Mouse (Mus musculus) midbrain, embryonic 11.5 days (tissue): Measurements from ENCODE around the gene Phf21a. TPM values are rescaled to one million over a fixed set of nuclear protein-coding genes. Genes with fewer than 3 reads are reported as not detected.

Source experiments
- ATAC-seq: fragments of 200-750 bp; cut with Nextera tagmentation; 2 replicates; pipeline ENCODE4 v1.8.0; 2017; ENCODE audit warnings: moderate TSS enrichment, moderate library complexity; ENCODE audit not compliant: low FRiP score
- DNase-seq: peaks from one replicate; pipeline ENCODE4 v3.0.0; 2015; ENCODE audit warnings: low spot score; ENCODE audit errors: missing footprints
- H3K27ac ChIP-seq: fragments of 300-500 bp; sonication (generic); 2 replicates; pipeline ENCODE4 v1.5.1; 2014; ENCODE audit warnings: low read depth, low read length
- H3K27me3 ChIP-seq: fragments of 300-500 bp; sonication (generic); 2 replicates; pipeline ENCODE4 v1.6.1; 2014; ENCODE audit warnings: mild to moderate bottlenecking, low read length, moderate library complexity, mixed read lengths; ENCODE audit not compliant: control insufficient read depth, insufficient read depth
- H3K36me3 ChIP-seq: fragments of 300-500 bp; sonication (generic); 2 replicates; pipeline ENCODE4 v1.6.1; 2014; ENCODE audit warnings: mild to moderate bottlenecking, low read length, moderate library complexity, mixed read lengths; ENCODE audit not compliant: control insufficient read depth, insufficient read depth
- H3K4me1 ChIP-seq: fragments of 300-500 bp; sonication (generic); 2 replicates; pipeline ENCODE4 v1.6.1; 2014; ENCODE audit warnings: low read length; ENCODE audit not compliant: control insufficient read depth, insufficient read depth
- H3K4me2 ChIP-seq: fragments of 300-500 bp; sonication (generic); 2 replicates; pipeline ENCODE4 v1.6.1; 2014; ENCODE audit warnings: mild to moderate bottlenecking, moderate library complexity
- H3K4me3 ChIP-seq: fragments of 300-500 bp; sonication (generic); 2 replicates; pipeline ENCODE4 v1.5.1; 2014; ENCODE audit warnings: low read depth, low read length
- H3K9ac ChIP-seq: fragments of 300-500 bp; sonication (generic); 2 replicates; pipeline ENCODE4 v1.6.1; 2014; ENCODE audit warnings: low read length
- H3K9me3 ChIP-seq: fragments of 300-500 bp; sonication (generic); 2 replicates; pipeline ENCODE4 v1.6.1; 2016; ENCODE audit warnings: low read length; ENCODE audit not compliant: control insufficient read depth
- WGBS: fragments of 180-500 bp; shearing (Covaris S2); extraction: QIAGEN DNeasy Blood & Tissue Kit; methylation state at CpG from one replicate; pipeline ENCODE4 v1.1.7; 2014; 5-methylcytosine and 5-hydroxymethylcytosine counted together
- polyA plus RNA-seq: library from polyadenylated mRNA; unstranded; fragments of >200 nt; fragmentation: Nextera tagmentation; extraction: Ambion mirVana; gene quantifications from 2 replicates; pipeline ENCODE4 v1.2.1, GENCODE M21; 2014

Phf21a gene
- polyA plus RNA-seq, 1 experiment from 2014 or later, result 34.4 TPM

DNA sequence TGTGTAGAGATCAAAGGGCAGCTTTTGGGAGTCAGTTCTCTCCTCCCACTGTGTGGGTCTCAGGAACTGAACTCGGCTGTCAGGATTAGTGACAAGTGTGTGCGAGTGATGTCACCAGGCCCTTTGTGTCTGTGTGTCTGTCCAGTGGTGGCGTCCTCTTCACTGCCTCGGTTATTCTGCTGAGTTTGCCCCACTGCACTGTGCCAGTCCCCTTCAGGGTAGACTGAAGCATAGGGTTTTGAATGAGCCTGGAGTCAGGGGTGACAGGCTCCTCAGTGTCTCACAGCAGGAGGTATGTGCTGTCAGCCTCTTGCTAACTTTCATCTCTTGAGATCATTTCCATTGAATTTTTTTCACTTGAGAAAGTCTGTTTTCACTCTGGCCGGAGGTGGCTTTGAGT lies 260.5 kb downstream of the Phf21a start:
- Histone ChIP-seq H3K36me3 (peaks cover 14% of the 10 kb centered on the region; the same call in 1 of the 2 replicates), H3K27me3 (no peaks in the 10 kb centered on the region), H3K4me2 (no peak overlapping the region), H3K27ac (no peak overlapping the region; the same call in 1 of the 2 replicates), H3K4me3 (no peak overlapping the region), H3K9ac (no peak overlapping the region), H3K4me1 (peaks cover 6% of the 10 kb centered on the region; the same call in 1 of the 2 replicates), H3K9me3 (no peaks in the 10 kb centered on the region)
- 24% methylated on average over 5 of the region's 5 CpGs for WGBS
- DNase-seq (no peak), ATAC-seq (peak; percentile 63; the same call in 1 of the 2 replicates)

DNA sequence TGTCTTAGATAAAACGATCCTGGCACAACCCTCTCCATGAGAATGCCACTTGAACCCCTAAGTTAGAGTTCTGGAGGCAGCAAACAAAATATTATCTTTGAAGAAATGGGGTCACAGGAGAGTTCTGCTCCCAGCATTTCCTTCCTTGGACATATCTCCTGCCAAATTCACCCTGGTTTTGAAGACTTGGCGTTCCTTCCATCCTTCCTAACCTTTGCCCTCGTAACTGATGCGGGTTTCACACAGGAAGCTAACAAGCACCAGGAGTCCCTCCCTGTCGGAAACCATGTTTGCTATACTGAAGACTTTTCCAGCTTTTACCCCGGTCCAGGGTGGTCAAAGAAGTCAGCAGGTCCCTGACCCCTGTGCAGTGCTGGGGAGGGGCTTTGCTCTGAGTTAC lies 261.3 kb downstream of the Phf21a start:
- ATAC-seq (no peak), DNase-seq (no peak)
- no peak overlapping the region for H3K9ac ChIP-seq
- H3K27ac ChIP-seq, result no peak overlapping the region
- WGBS, result 68% methylated on average over 6 of the region's 6 CpGs
- no peak overlapping the region for H3K4me2 ChIP-seq
- H3K27me3 ChIP-seq, result no peaks in the 10 kb centered on the region
- H3K4me1 ChIP-seq, result peaks cover 6% of the 10 kb centered on the region; the same call in 1 of the 2 replicates
- peaks cover 10% of the 10 kb centered on the region; the same call in 1 of the 2 replicates for H3K36me3 ChIP-seq
- no peak overlapping the region for H3K4me3 ChIP-seq
- H3K9me3 ChIP-seq, result no peaks in the 10 kb centered on the region

DNA sequence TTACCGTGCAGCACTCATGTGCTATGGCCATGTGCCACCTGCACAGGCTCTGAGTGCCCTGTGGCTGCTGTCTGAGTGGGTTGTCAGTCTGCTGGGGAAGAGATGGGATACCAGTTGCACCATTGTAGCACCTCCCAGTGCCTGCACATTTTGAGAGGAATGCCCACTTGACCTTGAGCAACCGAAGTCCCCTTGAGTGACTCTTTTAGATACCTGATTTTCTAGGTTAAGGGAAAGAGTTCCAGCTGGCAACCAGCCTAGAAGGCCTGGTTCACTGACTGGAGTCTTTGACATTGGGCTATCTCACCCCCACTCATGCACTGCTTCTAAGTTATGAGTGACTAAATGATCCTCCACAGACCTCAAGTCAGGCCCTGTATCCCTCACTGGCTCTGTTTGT lies 266.4 kb downstream of the Phf21a start:
- Histone ChIP-seq H3K36me3 (peaks cover 12% of the 10 kb centered on the region; the same call in 1 of the 2 replicates), H3K9me3 (no peaks in the 10 kb centered on the region), H3K4me2 (no peak overlapping the region), H3K27ac (no peak overlapping the region), H3K27me3 (no peaks in the 10 kb centered on the region), H3K4me1 (no peaks in the 10 kb centered on the region), H3K9ac (no peak overlapping the region), H3K4me3 (no peak overlapping the region)
- 96% methylated on average over 2 of the region's 2 CpGs for WGBS
- ATAC-seq (no peak), DNase-seq (no peak)

DNA sequence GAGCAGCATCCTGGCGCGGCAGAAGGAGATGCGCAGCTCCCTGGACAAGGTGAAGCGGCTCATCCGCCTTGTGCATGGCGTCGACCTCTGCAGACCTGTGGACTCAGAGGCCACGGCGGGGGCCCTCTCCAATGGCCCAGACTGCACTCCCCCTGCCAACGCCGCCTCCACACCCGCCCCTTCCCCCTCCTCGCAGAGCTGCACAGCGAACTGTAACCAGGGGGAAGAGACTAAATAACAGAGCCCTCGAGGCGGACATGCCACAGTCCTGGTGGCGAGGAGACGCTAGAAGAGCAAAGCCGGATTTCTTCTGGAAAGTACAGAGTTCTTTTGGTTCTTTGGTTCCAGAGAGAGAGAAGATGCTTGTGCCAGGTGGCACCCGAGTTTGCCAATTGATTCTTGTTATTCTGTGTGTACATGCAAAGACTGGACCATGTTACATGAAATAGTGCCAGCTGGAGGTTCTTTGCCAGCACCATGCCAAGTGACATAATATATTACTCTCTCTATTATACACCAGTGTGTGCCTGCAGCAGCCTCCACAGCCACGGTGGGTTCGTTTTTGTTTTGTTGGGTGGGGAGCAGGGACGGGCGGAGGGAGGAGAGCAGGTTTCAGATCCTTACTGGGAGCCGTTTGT lies 267.4 kb downstream of the Phf21a start:
- ATAC-seq, result no peak
- H3K36me3 ChIP-seq, result peaks cover 12% of the 10 kb centered on the region; the same call in 1 of the 2 replicates

DNA sequence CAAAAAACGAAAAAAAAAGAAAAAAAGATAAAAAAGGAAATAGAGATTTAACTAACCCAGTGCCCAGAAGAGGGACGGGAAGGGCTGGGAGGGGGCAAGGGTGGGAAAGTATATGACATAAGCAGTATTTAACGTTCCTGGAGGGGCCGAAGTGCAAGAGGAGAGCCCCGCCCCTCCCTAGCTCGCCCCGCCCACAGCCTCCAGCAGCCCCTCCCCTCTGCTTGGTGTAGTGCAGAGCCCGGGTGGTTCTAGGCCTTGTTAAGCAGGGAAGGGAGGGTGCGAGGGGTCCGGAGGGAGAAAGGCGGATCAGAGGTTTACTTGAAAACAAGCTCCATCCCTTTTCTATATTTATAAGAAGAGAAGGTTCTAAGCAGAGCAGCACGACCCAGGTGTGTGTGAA lies 268.0 kb downstream of the Phf21a start:
- Histone ChIP-seq H3K9ac (no peak overlapping the region), H3K36me3 (peaks cover 12% of the 10 kb centered on the region; the same call in 1 of the 2 replicates), H3K27me3 (no peaks in the 10 kb centered on the region), H3K4me3 (no peak overlapping the region), H3K27ac (no peak overlapping the region), H3K4me2 (no peak overlapping the region), H3K9me3 (no peaks in the 10 kb centered on the region), H3K4me1 (no peaks in the 10 kb centered on the region)
- ATAC-seq (peak; percentile 59), DNase-seq (no peak)
- 19% methylated on average over 12 of the region's 12 CpGs for WGBS

More for the DNA sequence above, 267.4 kb downstream of the Phf21a start:
- no peaks in the 10 kb centered on the region for H3K9me3 ChIP-seq
- H3K4me2 ChIP-seq, result no peak overlapping the region
- no peak overlapping the region for H3K9ac ChIP-seq
- no peaks in the 10 kb centered on the region for H3K27me3 ChIP-seq
- no peak for DNase-seq
- no peak overlapping the region for H3K27ac ChIP-seq
- no peak overlapping the region for H3K4me3 ChIP-seq
- 72% methylated on average over 25 of the region's 25 CpGs for whole genome bisulfite sequencing
- H3K4me1 ChIP-seq, result no peaks in the 10 kb centered on the region

DNA sequence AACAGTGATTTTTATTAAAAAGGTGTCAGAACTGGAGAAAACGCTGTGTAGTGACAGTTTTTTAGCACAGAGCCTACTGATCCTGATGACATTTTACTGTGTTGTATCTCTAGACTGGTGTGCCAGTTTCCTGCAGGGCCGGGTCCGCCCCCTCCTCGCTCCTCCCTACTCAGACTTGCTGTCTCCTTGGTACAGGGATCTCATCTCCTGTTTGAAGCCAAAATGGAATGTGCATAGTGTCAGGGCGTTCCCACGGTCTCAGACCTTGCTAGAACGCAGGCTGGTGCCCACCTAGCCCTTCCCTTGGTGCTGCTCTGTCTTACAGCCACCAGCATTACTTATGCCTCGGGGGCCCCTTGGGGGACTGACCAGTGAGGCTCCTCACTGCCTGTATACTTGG lies 268.9 kb downstream of the Phf21a start:
- Histone ChIP-seq H3K27me3 (no peaks in the 10 kb centered on the region), H3K9ac (no peak overlapping the region), H3K4me3 (no peak overlapping the region), H3K9me3 (no peaks in the 10 kb centered on the region), H3K27ac (no peak overlapping the region), H3K4me2 (no peak overlapping the region), H3K4me1 (no peaks in the 10 kb centered on the region), H3K36me3 (peaks cover 12% of the 10 kb centered on the region; the same call in 1 of the 2 replicates)
- ATAC-seq (no peak), DNase-seq (no peak)
- 80% methylated on average over 8 of the region's 8 CpGs for WGBS

DNA sequence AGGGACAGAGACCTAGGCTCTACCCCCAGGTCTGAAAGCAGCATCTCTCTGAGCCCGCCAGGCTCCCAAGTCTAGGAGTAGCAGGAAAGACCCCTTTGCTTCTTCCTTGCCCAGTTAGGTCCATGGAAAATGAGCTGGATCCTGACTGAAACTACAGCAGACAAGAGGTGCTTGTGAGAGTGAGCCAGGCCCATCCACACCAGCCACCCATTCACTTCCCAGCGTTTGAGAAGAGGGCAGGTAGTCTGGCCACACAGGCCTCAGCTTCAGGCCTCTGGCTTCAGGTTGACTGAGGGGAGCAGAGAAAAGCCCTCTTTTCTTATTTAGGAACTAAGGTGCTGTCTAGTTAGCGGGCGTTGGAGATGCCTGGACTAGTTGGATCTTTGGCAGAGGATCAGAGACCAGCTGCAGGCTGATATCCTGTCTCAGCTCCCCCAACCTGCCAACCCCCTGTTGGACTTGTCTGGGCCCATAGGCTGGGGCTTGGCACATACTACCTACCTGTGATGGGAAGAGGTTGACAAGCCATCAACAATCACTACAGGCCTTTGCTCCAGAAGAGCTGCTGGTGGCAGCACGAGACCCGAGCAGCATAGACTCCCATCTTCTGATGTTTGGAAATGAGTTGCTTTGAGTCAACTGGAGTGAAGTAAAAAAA lies 269.8 kb downstream of the Phf21a start:
- 90% methylated on average over 6 of the region's 6 CpGs for WGBS
- Histone ChIP-seq H3K36me3 (peaks cover 9% of the 10 kb centered on the region; the same call in 1 of the 2 replicates), H3K4me1 (no peaks in the 10 kb centered on the region), H3K9me3 (no peaks in the 10 kb centered on the region), H3K27ac (no peak overlapping the region), H3K27me3 (no peaks in the 10 kb centered on the region), H3K9ac (no peak overlapping the region), H3K4me3 (no peak overlapping the region), H3K4me2 (no peak overlapping the region)
- ATAC-seq (no peak), DNase-seq (no peak)

DNA sequence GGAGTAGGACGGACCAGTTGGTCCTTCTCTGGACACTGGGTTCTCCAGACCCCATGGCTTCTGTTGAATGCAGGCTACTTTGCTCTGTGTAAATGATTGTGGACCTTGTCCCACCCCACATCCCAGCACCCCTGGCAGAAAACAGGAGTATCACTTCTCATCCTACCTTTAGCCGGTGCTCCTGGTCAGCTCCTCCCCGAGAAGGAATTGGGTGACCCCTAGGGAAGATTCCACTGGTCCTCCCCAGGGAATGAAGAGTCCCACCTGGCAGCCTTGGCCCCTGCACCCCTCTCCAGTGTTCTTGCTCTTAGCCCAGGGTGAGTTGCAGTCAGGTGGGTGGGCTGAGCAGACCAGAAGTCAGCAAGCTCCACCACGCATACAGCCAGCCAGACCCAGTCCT lies 271.2 kb downstream of the Phf21a start:
- Histone ChIP-seq H3K4me1 (peaks cover under 1% of the 10 kb centered on the region; the same call in 1 of the 2 replicates), H3K27ac (no peak overlapping the region), H3K36me3 (peaks cover 7% of the 10 kb centered on the region; the same call in 1 of the 2 replicates), H3K9ac (no peak overlapping the region), H3K4me3 (no peak overlapping the region), H3K4me2 (no peak overlapping the region), H3K9me3 (no peaks in the 10 kb centered on the region), H3K27me3 (no peaks in the 10 kb centered on the region)
- DNase-seq (no peak), ATAC-seq (no peak)
- WGBS, result 93% methylated on average over 4 of the region's 4 CpGs

DNA sequence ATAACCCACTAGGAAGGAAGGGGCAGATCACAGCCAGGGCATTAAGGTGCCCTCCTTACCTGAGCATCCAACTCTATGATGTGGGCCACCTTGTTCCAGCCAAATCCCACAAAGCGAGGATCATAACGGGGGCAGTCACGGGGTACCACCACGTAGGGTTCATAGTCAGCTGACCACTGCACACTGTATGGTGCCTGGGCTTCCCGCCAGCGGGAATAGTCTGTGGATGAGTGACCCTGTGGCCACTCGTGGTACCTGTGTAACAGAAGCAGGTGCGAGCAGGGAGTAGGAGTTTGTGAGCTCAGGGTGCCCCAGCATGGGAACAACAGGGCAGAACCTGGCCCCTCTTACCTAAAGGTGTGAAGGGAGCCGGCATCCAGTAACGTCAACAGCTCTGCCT lies 272.7 kb downstream of the Phf21a start:
- DNase-seq (no peak), ATAC-seq (no peak)
- Histone ChIP-seq H3K27me3 (peaks cover 4% of the 10 kb centered on the region), H3K36me3 (no peaks in the 10 kb centered on the region; the same call in 1 of the 2 replicates), H3K9me3 (no peaks in the 10 kb centered on the region), H3K27ac (no peak overlapping the region), H3K4me1 (peaks cover 6% of the 10 kb centered on the region), H3K4me3 (no peak overlapping the region), H3K4me2 (no peak overlapping the region), H3K9ac (no peak overlapping the region)
- 96% methylated on average over 10 of the region's 10 CpGs for WGBS
